Mouse (Mus musculus): Measurements from ENCODE around the gene Grasp. TPM values are rescaled to one million over a fixed set of nuclear protein-coding genes. Genes with fewer than 3 reads are reported as not detected.

The Grasp gene
- polyA plus RNA-seq, 1 experiment from 2014 or later, result 0.95 TPM

DNA sequence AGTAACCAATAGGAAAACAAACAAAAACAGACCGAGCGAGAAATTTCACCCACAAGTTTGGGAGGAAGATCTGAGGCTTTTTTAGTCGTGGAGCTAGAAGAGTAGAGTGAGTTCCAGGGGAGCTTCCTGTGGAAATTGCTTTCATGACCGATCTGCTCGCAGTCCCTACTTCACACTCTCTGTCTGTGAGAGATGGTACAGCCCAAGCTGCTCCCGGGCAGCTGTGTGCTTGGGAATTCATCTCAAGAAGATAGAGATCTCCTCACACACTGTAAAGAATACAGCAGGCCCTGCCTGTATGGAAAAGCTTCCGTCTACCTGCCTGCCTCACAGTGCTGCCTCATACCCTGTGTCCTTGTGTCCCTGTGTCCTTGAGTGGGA lies 31.7 kb upstream of the Grasp start:
- H3K4me2 ChIP-seq (ENCODE audit: low read length), result no peak overlapping the region
- no peak overlapping the region for H3K9ac ChIP-seq (ENCODE audit: low read depth, low read length)
- H3K27ac ChIP-seq (ENCODE audit: low read length), result no peak overlapping the region
- H3K27me3 ChIP-seq (ENCODE audit: control insufficient read depth, insufficient read depth, low read depth, low read length), result no peaks in the 10 kb centered on the region
- H3K4me3 ChIP-seq (ENCODE audit: low read depth, low read length), result no peak overlapping the region
- no peak for ATAC-seq
- H3K36me3 ChIP-seq (ENCODE audit: control insufficient read depth, insufficient read depth, low read length), result peaks cover 25% of the 10 kb centered on the region
- peaks cover 9% of the 10 kb centered on the region for H3K4me1 ChIP-seq (ENCODE audit: control insufficient read depth, insufficient read depth, low read length)
- 37% methylated on average over 7 of the region's 7 CpGs for WGBS
- H3K9me3 ChIP-seq (replicated peaks; ENCODE audit: control insufficient read depth, low read length, poor library complexity, severe bottlenecking), result no peaks in the 10 kb centered on the region

DNA sequence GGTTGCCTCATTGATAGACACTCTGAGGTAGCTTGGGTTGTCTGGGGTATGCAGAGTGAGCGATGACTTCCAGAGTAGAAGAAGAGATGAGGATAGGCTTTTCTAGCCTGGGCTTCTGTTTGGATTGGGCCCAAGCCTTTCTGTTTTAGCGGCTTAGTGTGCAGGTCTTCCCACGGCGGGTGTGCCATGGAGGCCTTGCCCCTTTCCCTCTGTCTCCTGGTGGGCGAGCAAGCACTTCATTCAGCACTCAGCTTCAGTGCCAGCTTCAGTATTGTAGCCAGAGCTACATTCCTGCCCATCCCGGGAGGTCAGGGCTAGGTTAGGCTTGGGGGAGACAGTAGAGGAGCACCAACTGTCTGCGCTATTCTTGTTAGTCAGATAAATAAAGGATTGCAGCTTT lies 31.3 kb upstream of the Grasp start:
- Histone ChIP-seq H3K27me3 (ENCODE audit: control insufficient read depth, insufficient read depth, low read depth, low read length) (no peaks in the 10 kb centered on the region), H3K4me3 (ENCODE audit: low read depth, low read length) (no peak overlapping the region), H3K9ac (ENCODE audit: low read depth, low read length) (no peak overlapping the region), H3K36me3 (ENCODE audit: control insufficient read depth, insufficient read depth, low read length) (peaks cover 25% of the 10 kb centered on the region), H3K9me3 (replicated peaks; ENCODE audit: control insufficient read depth, low read length, poor library complexity, severe bottlenecking) (no peaks in the 10 kb centered on the region), H3K4me1 (ENCODE audit: control insufficient read depth, insufficient read depth, low read length) (peaks cover 9% of the 10 kb centered on the region), H3K27ac (ENCODE audit: low read length) (no peak overlapping the region), H3K4me2 (ENCODE audit: low read length) (no peak overlapping the region)
- 80% methylated on average over 7 of the region's 7 CpGs for WGBS
- ATAC-seq, result no peak

GRCm38 (mm10) chr15:101193971-101194370 lies 30.0 kb upstream of the Grasp start:
- Histone ChIP-seq H3K27ac (ENCODE audit: low read length) (no peak overlapping the region), H3K36me3 (ENCODE audit: control insufficient read depth, insufficient read depth, low read length) (peaks cover 28% of the 10 kb centered on the region), H3K9ac (ENCODE audit: low read depth, low read length) (no peak overlapping the region), H3K4me2 (ENCODE audit: low read length) (no peak overlapping the region), H3K9me3 (replicated peaks; ENCODE audit: control insufficient read depth, low read length, poor library complexity, severe bottlenecking) (no peaks in the 10 kb centered on the region), H3K27me3 (ENCODE audit: control insufficient read depth, insufficient read depth, low read depth, low read length) (no peaks in the 10 kb centered on the region), H3K4me3 (ENCODE audit: low read depth, low read length) (no peak overlapping the region), H3K4me1 (ENCODE audit: control insufficient read depth, insufficient read depth, low read length) (peaks cover 9% of the 10 kb centered on the region)
- 92% methylated on average over 6 of the region's 6 CpGs for WGBS
- no peak for ATAC-seq

- Histone ChIP-seq H3K27me3 (ENCODE audit: control insufficient read depth, insufficient read depth, low read depth, low read length) (no peaks in the 10 kb centered on the region), H3K4me1 (ENCODE audit: control insufficient read depth, insufficient read depth, low read length) (peaks cover 9% of the 10 kb centered on the region), H3K9ac (ENCODE audit: low read depth, low read length) (no peak overlapping the region), H3K27ac (ENCODE audit: low read length) (no peak overlapping the region), H3K36me3 (ENCODE audit: control insufficient read depth, insufficient read depth, low read length) (peaks cover 34% of the 10 kb centered on the region), H3K9me3 (replicated peaks; ENCODE audit: control insufficient read depth, low read length, poor library complexity, severe bottlenecking) (no peaks in the 10 kb centered on the region), H3K4me3 (ENCODE audit: low read depth, low read length) (no peak overlapping the region), H3K4me2 (ENCODE audit: low read length) (no peak overlapping the region)
- 95% methylated on average over 16 of the region's 16 CpGs for WGBS
- ATAC-seq, result no peak
Observed at GRCm38 (mm10) chr15:101194951-101195823, 28.8 kb upstream of the Grasp start.

DNA sequence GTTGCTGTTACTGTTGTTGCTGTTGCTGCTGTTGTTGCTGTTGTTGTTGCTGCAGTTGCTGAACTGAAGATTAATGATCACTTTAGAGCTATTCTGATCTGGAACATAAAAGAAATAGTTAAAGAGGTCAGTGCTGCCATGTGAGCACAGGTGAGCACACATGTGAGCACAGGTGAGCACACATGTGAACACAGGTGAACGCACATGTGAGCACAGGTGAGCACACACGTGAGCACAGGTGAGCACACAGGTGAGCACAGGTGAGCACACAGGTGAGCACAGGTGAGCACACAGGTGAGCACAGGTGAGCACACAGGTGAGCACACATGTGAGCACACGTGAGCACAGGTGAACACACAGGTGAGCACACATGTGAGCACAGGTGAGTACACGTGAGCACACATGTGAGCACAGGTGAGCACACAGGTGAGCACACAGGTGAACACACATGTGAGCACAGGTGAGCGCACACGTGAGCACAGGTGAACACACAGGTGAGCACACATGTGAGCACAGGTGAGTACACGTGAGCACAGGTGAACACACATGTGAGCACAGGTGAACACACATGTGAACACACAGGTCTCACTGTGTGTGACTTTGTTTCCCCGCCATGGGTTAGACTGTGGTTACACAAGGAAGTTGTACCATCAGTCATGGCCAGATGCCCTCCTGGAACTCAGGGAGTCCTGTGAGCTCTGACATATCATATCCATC lies 27.8 kb upstream of the Grasp start:
- no peak for ATAC-seq
- no peaks in the 10 kb centered on the region for H3K27me3 ChIP-seq (ENCODE audit: control insufficient read depth, insufficient read depth, low read depth, low read length)
- peaks cover 8% of the 10 kb centered on the region for H3K4me1 ChIP-seq (ENCODE audit: control insufficient read depth, insufficient read depth, low read length)
- H3K27ac ChIP-seq (ENCODE audit: low read length), result no peak overlapping the region
- 98% methylated on average over 8 of the region's 8 CpGs for WGBS
- H3K36me3 ChIP-seq (ENCODE audit: control insufficient read depth, insufficient read depth, low read length), result peaks cover 43% of the 10 kb centered on the region
- no peaks in the 10 kb centered on the region for H3K9me3 ChIP-seq (replicated peaks; ENCODE audit: control insufficient read depth, low read length, poor library complexity, severe bottlenecking)
- H3K4me3 ChIP-seq (ENCODE audit: low read depth, low read length), result no peak overlapping the region
- H3K9ac ChIP-seq (ENCODE audit: low read depth, low read length), result no peak overlapping the region
- no peak overlapping the region for H3K4me2 ChIP-seq (ENCODE audit: low read length)

- Histone ChIP-seq H3K4me3 (ENCODE audit: low read depth, low read length) (no peak overlapping the region), H3K4me1 (ENCODE audit: control insufficient read depth, insufficient read depth, low read length) (peaks cover 2% of the 10 kb centered on the region; the same call in 1 of the 2 replicates), H3K9me3 (replicated peaks; ENCODE audit: control insufficient read depth, low read length, poor library complexity, severe bottlenecking) (no peaks in the 10 kb centered on the region), H3K9ac (ENCODE audit: low read depth, low read length) (no peak overlapping the region), H3K27me3 (ENCODE audit: control insufficient read depth, insufficient read depth, low read depth, low read length) (no peaks in the 10 kb centered on the region), H3K4me2 (ENCODE audit: low read length) (no peak overlapping the region), H3K36me3 (ENCODE audit: control insufficient read depth, insufficient read depth, low read length) (peaks cover 48% of the 10 kb centered on the region), H3K27ac (ENCODE audit: low read length) (no peak overlapping the region)
- ATAC-seq, result no peak
Observed at GRCm38 (mm10) chr15:101196961-101197360, 27.0 kb upstream of the Grasp start.

DNA sequence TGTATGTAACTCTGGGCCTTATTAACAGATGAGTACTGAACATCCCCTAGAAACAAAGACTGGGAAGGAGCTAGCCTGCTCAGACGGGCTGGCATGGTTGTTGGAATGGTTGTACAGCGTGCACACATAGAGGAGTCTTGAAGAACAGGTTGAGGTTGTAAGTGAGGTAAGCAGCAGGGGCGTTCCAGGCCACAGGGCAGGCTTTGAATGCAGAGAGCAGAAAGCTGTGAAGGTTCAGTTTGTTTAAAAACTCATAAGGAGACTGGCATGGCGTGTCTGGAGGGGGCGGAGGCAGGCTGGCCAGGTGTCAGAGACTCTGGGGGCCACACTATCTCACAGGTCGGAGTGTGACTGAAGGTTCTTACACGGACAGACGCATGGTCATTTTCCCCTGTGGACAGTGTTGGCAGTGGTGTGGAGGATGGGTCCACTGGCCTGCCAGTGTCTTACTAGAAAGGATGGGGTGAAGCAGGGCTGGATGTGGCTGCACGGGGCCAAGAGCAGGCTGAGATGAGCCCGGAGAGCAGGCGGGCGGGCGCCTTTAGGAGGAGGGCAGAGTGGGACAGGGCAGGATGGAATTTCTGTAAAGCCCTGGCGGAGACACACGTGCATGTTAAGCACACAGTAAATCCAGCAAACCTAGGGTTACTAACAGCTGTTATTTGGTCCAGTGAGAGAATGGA lies 26.4 kb upstream of the Grasp start:
- Histone ChIP-seq H3K4me1 (ENCODE audit: control insufficient read depth, insufficient read depth, low read length) (no peaks in the 10 kb centered on the region), H3K36me3 (ENCODE audit: control insufficient read depth, insufficient read depth, low read length) (peaks cover 54% of the 10 kb centered on the region), H3K9ac (ENCODE audit: low read depth, low read length) (no peak overlapping the region; the same call in 1 of the 2 replicates), H3K4me3 (ENCODE audit: low read depth, low read length) (no peak overlapping the region), H3K27ac (ENCODE audit: low read length) (no peak overlapping the region), H3K4me2 (ENCODE audit: low read length) (no peak overlapping the region), H3K9me3 (replicated peaks; ENCODE audit: control insufficient read depth, low read length, poor library complexity, severe bottlenecking) (no peaks in the 10 kb centered on the region), H3K27me3 (ENCODE audit: control insufficient read depth, insufficient read depth, low read depth, low read length) (no peaks in the 10 kb centered on the region)
- 91% methylated on average over 15 of the region's 15 CpGs for WGBS
- 0 out of 2 replicates have a peak, but pooled peaks have one; percentile 25 for ATAC-seq

GRCm38 (mm10) chr15:101198218-101198617 lies 25.8 kb upstream of the Grasp start:
- ATAC-seq, result peak; percentile 75; the same call in 1 of the 2 replicates
- no peak overlapping the region for H3K4me3 ChIP-seq (ENCODE audit: low read depth, low read length)
- no peak overlapping the region for H3K27ac ChIP-seq (ENCODE audit: low read length)
- WGBS, result 19% methylated on average over 3 of the region's 3 CpGs
- H3K27me3 ChIP-seq (ENCODE audit: control insufficient read depth, insufficient read depth, low read depth, low read length), result no peaks in the 10 kb centered on the region
- H3K9me3 ChIP-seq (replicated peaks; ENCODE audit: control insufficient read depth, low read length, poor library complexity, severe bottlenecking), result no peaks in the 10 kb centered on the region
- H3K9ac ChIP-seq (ENCODE audit: low read depth, low read length), result no peak overlapping the region
- no peak overlapping the region for H3K4me2 ChIP-seq (ENCODE audit: low read length)
- H3K4me1 ChIP-seq (ENCODE audit: control insufficient read depth, insufficient read depth, low read length), result no peaks in the 10 kb centered on the region
- peaks cover 57% of the 10 kb centered on the region for H3K36me3 ChIP-seq (ENCODE audit: control insufficient read depth, insufficient read depth, low read length)
